Mouse (Mus musculus): ENCODE results near the gene Tmem130. TPM values are rescaled to one million over a fixed set of nuclear protein-coding genes. Genes with fewer than 3 reads are reported as not detected.

Gene Tmem130
- not detected for total RNA-seq (2023)

GRCm38 (mm10) chr5:144761161-144761868 is at the start of gene Tmem130:
TSS of gene Tmem130 (minus strand) at chr5:144761818.

GRCm38 (mm10) chr5:144767106-144767798 is 5.6 kb upstream of the Tmem130 start, which contains the start of gene Trrap:
TSS of gene Trrap (plus strand) at chr5:144767732.

Other genes with a start within 250 kb of the Tmem130 start
- not detected for gene Nptx2, start 215.9 kb downstream of the Tmem130 start, total RNA-seq (2023)
- 148 TPM for gene Trrap, start 5.9 kb upstream of the Tmem130 start, total RNA-seq (2023)
- 69.1 TPM for gene Smurf1, start 204.0 kb upstream of the Tmem130 start, total RNA-seq (2023)

Measured in CD4-positive naive resting alpha-beta T cell, adult 57 days (primary cell).